Mouse (Mus musculus): Measurements from ENCODE around the gene Tmx2. TPM values are rescaled to one million over a fixed set of nuclear protein-coding genes. Genes with fewer than 3 reads are reported as not detected.

The Tmx2 gene
- 100 to 1,000 TPM in 1 of 2 experiments, 10 to 100 TPM in 1; 98.7 to 114 TPM for polyA plus RNA-seq (2017; shearing (Covaris generic))

DNA sequence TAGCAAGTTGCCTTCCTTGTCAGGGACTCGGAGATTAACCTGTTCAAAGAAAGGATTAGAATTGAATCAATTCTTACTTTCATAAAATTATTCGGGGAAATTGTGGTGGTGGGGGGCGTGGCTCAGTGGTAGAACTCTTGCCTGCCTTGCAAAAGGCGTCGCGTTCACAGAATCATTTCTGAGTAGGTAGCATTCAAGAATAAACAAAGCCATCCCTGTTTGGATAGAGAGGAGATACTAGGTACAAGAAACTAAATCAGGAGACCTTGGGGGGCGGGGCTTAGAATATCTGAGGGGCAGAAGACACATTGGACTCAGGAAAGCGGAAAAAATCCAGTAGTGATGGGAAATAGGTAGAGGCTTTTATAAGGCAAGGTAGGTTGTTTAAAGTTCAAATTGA, at the start of gene Tmx2:
Tmx2 (minus strand) TSS at position 125 of the 400 bp plus-strand sequence.

GRCm38 (mm10) chr2:84727172-84727858, 48.4 kb upstream of the Tmx2 start, which contains the start of gene Clp1:
Clp1 (minus strand) TSS chr2:84727350.

GRCm38 (mm10) chr2:84714811-84715561, 36.0 kb upstream of the Tmx2 start, which contains the start of gene Zdhhc5:
Zdhhc5 (minus strand) TSS chr2:84715180.

GRCm38 (mm10) chr2:84677968-84678880, 716 bp downstream of the Tmx2 start, which contains the start of the genes Gm28635 and Med19:
Gm28635 (minus strand) TSS chr2:84678041.
Med19 (plus strand) TSS chr2:84678402.

DNA sequence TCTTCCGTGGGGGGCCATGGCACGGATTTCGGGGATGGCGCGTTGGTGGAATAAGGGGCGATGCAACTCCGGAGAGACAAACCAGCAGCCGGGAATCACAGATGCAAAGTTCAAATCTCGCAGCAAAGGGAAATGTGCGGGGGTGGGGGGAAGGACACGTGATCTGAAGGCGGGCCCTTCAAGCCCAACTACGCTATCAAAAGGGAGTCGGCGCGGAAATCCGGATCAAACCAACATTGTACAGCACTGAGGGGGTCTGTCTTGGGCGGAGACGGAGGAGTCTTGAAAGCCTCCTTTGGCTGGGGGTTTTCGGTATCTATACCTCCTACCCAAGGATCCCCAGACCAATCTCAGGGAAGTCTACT, 8.4 kb downstream of the Tmx2 start, which contains the start of gene Selenoh:
Selenoh (minus strand) TSS at position 202 of the 365 bp plus-strand sequence.

DNA sequence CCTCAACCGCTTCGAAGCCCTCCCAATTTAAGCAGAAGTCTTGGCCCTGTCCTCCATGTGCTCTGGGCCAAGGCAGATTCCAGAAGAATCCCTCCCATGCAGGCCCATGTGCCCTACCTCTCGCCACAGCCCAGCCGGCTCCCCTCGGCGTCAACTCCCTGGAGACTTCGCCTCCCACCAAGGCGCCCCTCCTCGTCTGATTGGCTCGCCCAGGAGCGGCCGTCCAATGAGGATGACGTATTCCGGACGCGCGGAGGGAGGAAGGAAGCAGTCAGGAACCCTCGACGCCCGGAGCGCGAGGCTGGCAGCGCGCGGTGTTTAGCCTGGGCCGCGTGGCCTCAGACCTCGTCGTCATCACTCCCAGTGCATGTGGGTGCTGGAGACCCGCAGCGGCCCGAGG, 20.1 kb downstream of the Tmx2 start, which contains the start of gene Btbd18:
Btbd18 (plus strand) TSS at position 274 of the 400 bp plus-strand sequence.

GRCm38 (mm10) chr2:84650464-84651195, 28.3 kb downstream of the Tmx2 start, which contains the start of gene Ctnnd1:
Ctnnd1 (minus strand) TSS chr2:84650765.

Other genes with a start within 250 kb of the Tmx2 start
- gene Tfpi, start 202.4 kb downstream of the Tmx2 start, polyA plus RNA-seq (2017; shearing (Covaris generic)): 10 to 100 TPM in 1 of 2 experiments, 1 to 10 TPM in 1; 3.5 to 11.9 TPM
- 1 to 10 TPM in 1 of 2 experiments, not detected in 1; 1.3 TPM for gene Ctnnd1, start 28.4 kb downstream of the Tmx2 start, polyA plus RNA-seq (2017; shearing (Covaris generic))
- 1 to 10 TPM in 1 of 2 experiments, under 1 TPM in 1; 0.23 to 2.7 TPM for gene Btbd18, start 20.1 kb downstream of the Tmx2 start, polyA plus RNA-seq (2017; shearing (Covaris generic))
- 10 to 100 TPM; 75.6 to 81.6 TPM for gene Selenoh, start 8.4 kb downstream of the Tmx2 start, polyA plus RNA-seq (2017; shearing (Covaris generic))
- gene Gm28635, start 1.1 kb downstream of the Tmx2 start, polyA plus RNA-seq (2017; shearing (Covaris generic)): not detected
- 10 to 100 TPM; 38.9 to 41.3 TPM for gene Med19, start 738 bp downstream of the Tmx2 start, polyA plus RNA-seq (2017; shearing (Covaris generic))
- 10 to 100 TPM; 50.2 to 64.0 TPM for gene Zdhhc5, start 36.0 kb upstream of the Tmx2 start, polyA plus RNA-seq (2017; shearing (Covaris generic))
- gene Clp1, start 48.2 kb upstream of the Tmx2 start, polyA plus RNA-seq (2017; shearing (Covaris generic)): 10 to 100 TPM; 52.6 to 66.0 TPM
- gene Ypel4, start 54.9 kb upstream of the Tmx2 start, polyA plus RNA-seq (2017; shearing (Covaris generic)): 1 to 10 TPM in 1 of 2 experiments, under 1 TPM in 1; 0.70 to 3.7 TPM
- not detected for gene Gm19426, start 64.5 kb upstream of the Tmx2 start, polyA plus RNA-seq (2017; shearing (Covaris generic))
- gene Serping1, start 96.3 kb upstream of the Tmx2 start, polyA plus RNA-seq (2017; shearing (Covaris generic)): 1 to 10 TPM in 1 of 2 experiments, not detected in 1; 1.2 TPM
- gene Ube2l6, start 119.7 kb upstream of the Tmx2 start, polyA plus RNA-seq (2017; shearing (Covaris generic)): 10 to 100 TPM; 24.6 to 55.7 TPM
- under 1 TPM in 1 of 2 experiments, not detected in 1; 0.37 TPM for gene Smtnl1, start 143.5 kb upstream of the Tmx2 start, polyA plus RNA-seq (2017; shearing (Covaris generic))
- 10 to 100 TPM; 28.3 to 30.9 TPM for gene Timm10, start 147.9 kb upstream of the Tmx2 start, polyA plus RNA-seq (2017; shearing (Covaris generic))
- 1 to 10 TPM; 1.3 to 3.9 TPM for gene Slc43a1, start 159.7 kb upstream of the Tmx2 start, polyA plus RNA-seq (2017; shearing (Covaris generic))
- gene Rtn4rl2, start 207.6 kb upstream of the Tmx2 start, polyA plus RNA-seq (2017; shearing (Covaris generic)): not detected

All from inflammation-experienced regulatory T-cells (primary cell).